Mouse (Mus musculus): ENCODE measurements around the gene Retreg1.

Retreg1 gene

GRCm38 (mm10) chr15:25830426-25830825, 12.6 kb upstream of the Retreg1 start:
- no peak for DNase-seq (ENCODE audit: low read depth, low spot score)

DNA sequence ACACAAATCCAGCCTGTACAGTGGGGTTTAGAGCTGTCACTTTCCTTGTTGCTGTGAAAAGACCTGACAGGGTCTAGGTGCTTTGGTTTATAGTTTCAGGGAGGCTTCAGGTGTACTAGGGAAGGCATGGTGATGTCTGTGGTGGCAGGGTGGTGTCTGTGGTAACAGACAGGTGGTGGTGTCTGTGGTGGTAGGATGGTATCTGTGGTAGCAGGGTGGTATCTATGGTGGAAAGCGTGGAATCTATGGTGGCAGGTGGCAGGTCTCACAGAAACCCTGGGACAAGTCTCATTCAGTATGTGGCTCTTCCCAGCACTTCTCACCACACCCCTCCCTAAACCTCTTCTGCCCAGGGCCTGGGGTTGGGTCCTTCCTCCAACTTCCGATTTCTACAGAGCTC, 8.7 kb upstream of the Retreg1 start:
- no peak for DNase-seq (ENCODE audit: low read depth, low spot score)

DNA sequence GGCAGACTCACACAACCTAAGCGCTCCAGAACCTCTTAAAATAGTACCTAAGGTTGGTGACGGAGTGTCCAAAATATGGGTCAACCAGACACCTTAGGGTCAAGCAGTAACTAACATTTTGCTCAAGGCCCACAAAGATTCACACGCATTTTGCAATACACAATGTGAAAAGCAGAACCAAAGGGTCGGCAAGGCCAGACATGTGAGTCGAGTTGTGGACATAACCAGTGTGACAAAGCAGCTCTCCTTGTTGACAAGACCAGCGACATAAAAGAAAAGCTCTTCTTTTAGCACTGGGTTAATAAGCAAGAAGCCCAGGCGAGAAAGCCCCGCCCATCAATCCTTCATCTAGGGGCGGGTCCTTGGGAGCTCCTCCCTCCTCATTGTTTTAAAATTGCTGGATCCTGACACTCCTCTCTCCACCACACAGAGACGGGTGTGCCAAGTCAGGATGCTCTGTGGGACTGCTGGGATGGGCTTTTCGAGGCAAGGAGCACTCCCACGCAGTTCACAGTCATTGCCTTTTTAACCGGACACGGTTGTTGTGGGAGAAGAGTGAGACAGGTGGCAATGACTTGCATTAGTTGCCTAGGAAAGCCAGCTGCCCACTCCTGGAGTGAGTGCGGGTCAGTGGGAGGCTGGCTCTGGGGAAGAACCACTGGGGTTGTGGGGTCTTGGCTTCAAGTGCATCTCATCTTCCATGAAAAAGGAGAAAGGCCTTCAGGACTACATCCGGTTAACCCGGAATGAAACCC, 7.9 kb upstream of the Retreg1 start:
- peak; percentile 82 for DNase-seq (ENCODE audit: low read depth, low spot score)

- no peak for DNase-seq (ENCODE audit: low read depth, low spot score)
Measured at GRCm38 (mm10) chr15:25842462-25843085, 406 bp upstream of the Retreg1 start.

- no peak for DNase-seq (ENCODE audit: low read depth, low spot score)
Measured at GRCm38 (mm10) chr15:25844013-25844570, 1.1 kb downstream of the Retreg1 start.

GRCm38 (mm10) chr15:25844771-25845170, 1.8 kb downstream of the Retreg1 start:
- no peak for DNase-seq (ENCODE audit: low read depth, low spot score)

DNA sequence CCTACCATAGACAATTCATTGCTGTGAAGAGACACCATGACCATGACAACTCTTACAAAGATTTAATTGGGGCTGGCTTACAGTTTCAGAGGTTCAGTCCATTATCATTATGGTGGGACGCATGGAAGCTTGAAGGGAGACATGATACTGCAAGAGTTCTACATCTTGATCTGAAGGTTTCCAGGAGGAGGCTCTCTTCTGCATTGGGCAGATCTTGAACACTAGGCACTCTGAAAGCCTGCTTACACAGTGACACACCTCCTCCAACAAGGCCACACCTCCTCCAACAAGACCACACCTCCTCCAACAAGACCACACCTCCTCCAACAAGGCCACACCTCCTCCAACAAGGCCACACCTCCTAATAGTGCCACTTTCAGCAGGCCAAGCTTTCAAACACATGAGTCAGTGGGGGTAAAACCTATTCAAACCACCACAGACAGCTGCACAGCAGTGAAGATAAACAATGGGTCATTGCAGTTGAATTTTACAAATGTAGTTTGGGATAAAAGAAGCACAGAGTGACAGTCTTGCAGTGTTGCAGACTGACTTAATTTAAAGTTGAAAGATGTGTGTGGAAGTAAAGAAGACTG, 4.7 kb downstream of the Retreg1 start:
- DNase-seq (ENCODE audit: low read depth, low spot score) = peak; percentile 48

- DNase-seq (ENCODE audit: low read depth, low spot score) = peak; percentile 67
Measured at GRCm38 (mm10) chr15:25850552-25850951, 7.6 kb downstream of the Retreg1 start.

- no peak for DNase-seq (ENCODE audit: low read depth, low spot score)
Measured at GRCm38 (mm10) chr15:25854270-25854904, 11.4 kb downstream of the Retreg1 start.

GRCm38 (mm10) chr15:25858611-25859058, 15.7 kb downstream of the Retreg1 start:
- no peak for DNase-seq (ENCODE audit: low read depth, low spot score)

GRCm38 (mm10) chr15:25859469-25859868, 16.5 kb downstream of the Retreg1 start:
- DNase-seq (ENCODE audit: low read depth, low spot score) = no peak

- DNase-seq (ENCODE audit: low read depth, low spot score) = no peak
Measured at GRCm38 (mm10) chr15:25861900-25862299, 18.9 kb downstream of the Retreg1 start.

DNA sequence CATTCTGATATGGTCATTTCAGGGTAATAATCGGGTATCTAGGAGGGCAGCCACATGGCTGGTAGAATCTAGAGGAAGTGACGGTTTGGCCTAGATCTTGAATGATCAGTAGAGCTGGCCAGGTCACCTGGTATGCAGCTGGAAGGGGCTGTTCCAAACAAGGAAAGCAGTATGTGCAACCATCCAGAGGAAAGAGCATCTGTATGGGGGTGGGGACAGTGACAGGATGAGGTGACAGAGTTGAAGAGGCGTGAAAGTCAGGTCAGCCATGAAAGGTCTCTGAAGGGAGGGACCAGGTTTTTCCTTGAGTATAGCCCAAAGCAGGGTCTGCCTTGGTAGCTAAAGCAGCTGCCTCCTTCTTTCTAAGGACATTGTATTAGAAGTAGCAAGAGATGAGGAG, 22.6 kb downstream of the Retreg1 start:
- DNase-seq (ENCODE audit: low read depth, low spot score) = no peak

- no peak for DNase-seq (ENCODE audit: low read depth, low spot score)
Measured at GRCm38 (mm10) chr15:25866106-25866505, 23.1 kb downstream of the Retreg1 start.

DNA sequence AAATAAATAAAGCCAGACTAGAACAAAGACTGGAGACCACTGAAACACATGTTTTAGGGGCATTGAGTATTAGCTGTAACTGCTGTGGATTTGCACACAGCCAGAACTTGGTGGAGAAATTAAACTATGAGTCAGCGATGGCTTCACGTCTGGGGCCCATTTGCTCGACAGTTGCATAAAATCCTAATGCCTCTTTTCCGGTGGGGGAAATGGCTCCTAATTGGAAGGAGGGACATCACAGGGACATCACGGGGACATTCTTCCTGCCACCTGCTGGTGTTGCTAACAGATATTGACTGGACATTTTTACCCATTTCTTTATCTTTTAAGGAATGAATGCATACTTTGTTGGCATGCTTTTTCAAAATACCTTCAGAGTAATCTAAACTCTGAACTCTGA, 26.1 kb downstream of the Retreg1 start:
- no peak for DNase-seq (ENCODE audit: low read depth, low spot score)

DNA sequence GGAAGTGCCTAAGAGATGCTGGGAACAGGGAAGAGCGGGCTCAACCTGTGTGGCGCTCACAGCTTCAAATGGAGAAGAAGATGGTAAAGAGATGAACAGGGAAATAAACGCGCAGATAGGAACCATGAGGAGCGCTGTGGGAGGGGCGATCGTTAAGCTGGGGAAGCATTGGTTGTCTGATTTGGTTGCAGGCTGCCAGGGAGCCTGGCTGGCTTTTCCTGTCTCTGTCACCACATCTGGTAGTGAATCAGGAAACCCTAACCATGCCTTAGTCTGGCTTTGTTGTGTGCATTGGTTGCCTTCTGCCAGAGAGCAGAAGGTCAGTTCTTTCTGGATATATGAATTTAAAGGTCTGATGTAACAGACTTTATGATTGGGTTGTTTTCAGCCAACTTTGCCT, 28.5 kb downstream of the Retreg1 start:
- no peak for DNase-seq (ENCODE audit: low read depth, low spot score)

GRCm38 (mm10) chr15:25872118-25872517, 29.1 kb downstream of the Retreg1 start:
- DNase-seq (ENCODE audit: low read depth, low spot score) = no peak

DNA sequence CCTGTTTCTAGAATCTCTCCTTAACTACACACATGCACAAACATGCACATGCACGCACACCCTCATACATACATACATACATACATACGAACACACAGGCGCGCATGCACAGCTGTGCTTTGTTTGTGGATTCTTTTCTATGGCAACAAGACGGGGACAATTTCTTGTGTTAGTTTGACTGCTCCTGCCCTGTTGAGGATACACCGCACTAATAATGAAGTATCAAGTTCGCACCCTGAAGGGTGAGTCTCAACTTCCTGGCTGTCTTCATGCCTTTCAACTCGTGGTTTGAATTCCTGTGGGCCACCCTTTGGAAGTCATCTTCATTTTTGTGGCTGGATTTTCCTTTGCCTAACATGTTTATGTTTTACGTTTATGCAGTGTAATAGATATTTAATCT, 29.7 kb downstream of the Retreg1 start:
- DNase-seq (ENCODE audit: low read depth, low spot score) = no peak

- DNase-seq (ENCODE audit: low read depth, low spot score) = no peak
Measured at GRCm38 (mm10) chr15:25873536-25873935, 30.6 kb downstream of the Retreg1 start.

- peak; percentile 84 for DNase-seq (ENCODE audit: low read depth, low spot score)
Measured at GRCm38 (mm10) chr15:25876601-25877161, 33.7 kb downstream of the Retreg1 start.

DNA sequence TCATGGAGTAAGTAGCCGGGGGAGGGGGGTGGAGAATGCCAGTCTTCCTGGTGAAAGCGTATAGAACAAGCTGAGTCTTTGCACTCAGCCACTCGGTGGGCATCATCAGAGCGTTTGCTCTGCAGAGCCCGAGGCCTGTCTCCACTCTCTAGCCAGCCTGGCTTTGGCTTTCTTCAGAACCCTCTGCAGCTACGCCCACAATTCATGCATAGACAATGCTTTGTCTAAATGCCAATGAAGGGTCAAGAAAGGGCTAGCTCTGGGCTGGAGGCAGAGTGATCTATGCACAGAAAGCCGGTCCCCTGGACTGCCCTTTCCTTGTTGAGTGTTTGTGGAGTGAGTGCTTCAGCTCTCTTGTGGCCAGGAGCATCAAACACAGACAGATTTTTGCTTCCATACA, 34.8 kb downstream of the Retreg1 start:
- DNase-seq (ENCODE audit: low read depth, low spot score) = peak; percentile 72

GRCm38 (mm10) chr15:25879229-25879628, 36.2 kb downstream of the Retreg1 start:
- no peak for DNase-seq (ENCODE audit: low read depth, low spot score)
